Mouse (Mus musculus) granulocyte monocyte progenitor cell, adult 5-6 weeks (primary cell): ENCODE measurements at regions not wholly inside any gene's neighbourhood (a gene's known extent, or its start where the extent isn't known, plus 50 kb on each side); places are given as distances from the start of the nearest gene placed in this dataset.

ENCODE experiments used
- ATAC-seq: replicated peaks from 2 replicates; pipeline ENCODE4 v1.8.0; 2016; ENCODE audit warnings: mild to moderate bottlenecking, moderate TSS enrichment, inconsistent platforms; ENCODE audit not compliant: poor library complexity, severe bottlenecking

GRCm38 (mm10) chr2:172690931-172691651 is 141.7 kb downstream of the Tfap2c start:
- ATAC-seq = no peak

DNA sequence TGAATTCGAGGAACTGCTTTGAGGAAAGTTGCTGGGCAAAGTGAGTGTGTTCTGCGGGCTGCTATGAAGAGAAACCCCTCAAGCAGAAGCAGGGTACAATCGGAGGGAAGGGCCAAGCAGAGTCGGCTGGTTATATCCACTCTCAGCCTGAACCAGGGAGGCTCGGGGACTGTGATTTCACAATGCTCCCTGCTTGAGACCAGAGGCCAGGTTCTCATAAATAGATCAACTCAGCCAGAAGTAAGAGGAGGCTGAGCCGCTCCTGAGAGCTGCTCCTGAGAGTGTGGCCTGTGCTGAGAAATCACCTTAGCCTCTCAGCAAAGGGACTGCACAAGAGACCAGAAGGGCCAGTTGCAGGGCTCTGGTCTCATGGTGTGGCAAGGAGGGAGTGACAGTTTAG is 149.6 kb downstream of the Tfap2c start:
- no peak for ATAC-seq

- no peak for ATAC-seq
These were observed 150.3 kb downstream of the Tfap2c start for GRCm38 (mm10) chr2:172699654-172700053.

DNA sequence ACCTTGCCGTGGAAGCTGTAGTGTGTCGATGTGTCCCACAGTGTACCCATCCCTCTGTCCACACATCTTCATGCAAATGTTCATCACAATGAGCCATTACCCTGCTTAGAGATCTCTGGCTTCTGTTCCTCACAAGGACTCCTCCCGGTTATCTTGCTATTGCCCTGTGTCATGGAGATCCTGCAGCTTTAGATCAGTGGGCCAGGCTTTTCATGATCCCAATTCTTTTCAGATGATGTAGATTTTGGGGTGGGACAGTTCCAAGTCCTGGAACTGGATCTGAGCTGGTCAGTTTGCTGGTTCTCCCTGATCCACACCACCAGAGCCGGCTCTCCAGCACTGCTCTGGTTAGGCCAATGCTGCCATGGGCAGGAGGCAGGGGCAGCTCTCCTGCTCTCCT is 161.2 kb downstream of the Tfap2c start:
- ATAC-seq = no peak

DNA sequence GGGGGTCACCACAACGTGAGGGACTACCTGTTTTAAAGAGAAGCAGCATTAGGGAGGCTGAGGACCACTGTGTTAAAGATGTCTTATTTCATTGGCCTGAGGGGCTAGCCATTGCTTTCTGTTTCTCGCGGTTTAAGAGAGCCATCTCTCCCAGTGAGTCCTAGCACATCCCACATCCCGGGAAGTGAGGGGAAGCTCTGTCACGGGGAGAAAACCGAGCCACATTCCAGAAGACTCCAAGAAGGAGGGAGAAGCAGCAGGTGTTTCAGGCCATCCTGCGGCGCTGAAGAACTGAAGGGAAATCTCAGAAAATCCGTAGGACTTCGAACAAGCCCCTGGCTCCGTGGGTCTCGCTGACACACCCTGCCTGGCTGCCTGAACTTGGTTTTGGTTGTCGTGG is 177.3 kb downstream of the Tfap2c start:
- no peak for ATAC-seq

DNA sequence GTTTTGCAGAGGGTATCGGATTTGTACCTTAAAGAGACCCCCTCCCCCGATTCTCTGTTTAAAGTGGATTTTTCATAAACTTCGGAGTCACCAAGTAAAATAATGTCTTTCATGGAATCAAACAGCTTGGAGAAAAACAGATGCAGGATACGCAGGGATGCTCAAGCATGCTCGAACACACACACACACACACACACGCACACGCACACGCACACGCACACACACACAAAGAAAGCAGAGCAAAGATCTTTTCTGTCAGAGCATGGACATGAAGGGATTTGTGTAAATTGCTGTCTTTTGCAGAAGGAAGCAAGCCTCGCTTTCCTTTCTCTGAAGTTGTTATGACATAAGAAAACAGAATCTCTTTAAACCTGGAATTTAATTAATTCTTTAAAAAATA is 178.2 kb downstream of the Tfap2c start:
- no peak for ATAC-seq

GRCm38 (mm10) chr2:172728240-172728821 is 178.9 kb downstream of the Tfap2c start:
- peak; percentile 76 for ATAC-seq

GRCm38 (mm10) chr2:172729151-172729550 is 179.8 kb downstream of the Tfap2c start:
- ATAC-seq = no peak

GRCm38 (mm10) chr2:172729741-172730140 is 180.3 kb downstream of the Tfap2c start:
- no peak for ATAC-seq

- no peak for ATAC-seq
These were observed 182.0 kb downstream of the Tfap2c start for GRCm38 (mm10) chr2:172731408-172731807.

GRCm38 (mm10) chr2:172732453-172733210 is 183.2 kb downstream of the Tfap2c start:
- ATAC-seq = no peak

GRCm38 (mm10) chr2:172733403-172733995 is 184.1 kb downstream of the Tfap2c start:
- no peak for ATAC-seq

DNA sequence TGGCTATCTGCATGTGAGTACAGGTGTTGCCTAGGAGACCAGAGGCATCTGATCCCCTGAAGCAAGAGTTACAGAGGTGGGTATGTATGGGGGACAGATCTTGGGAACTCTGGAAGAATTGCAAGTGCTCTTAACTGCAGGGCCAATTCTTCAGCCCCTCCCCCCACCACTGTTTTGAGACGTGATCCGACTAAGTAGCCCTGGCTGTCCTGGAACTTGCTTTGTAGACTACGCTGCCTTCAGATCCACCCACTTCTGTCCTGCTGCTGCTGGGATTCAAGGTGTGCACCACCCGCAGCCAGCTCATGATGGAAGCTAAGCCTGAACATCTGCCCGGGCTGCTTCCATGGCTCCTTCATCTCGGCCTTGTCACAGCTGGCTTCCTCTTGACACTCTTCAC is 186.2 kb downstream of the Tfap2c start:
- ATAC-seq = no peak

GRCm38 (mm10) chr2:172739041-172739491 is 189.7 kb downstream of the Tfap2c start:
- peak; percentile 38 for ATAC-seq

DNA sequence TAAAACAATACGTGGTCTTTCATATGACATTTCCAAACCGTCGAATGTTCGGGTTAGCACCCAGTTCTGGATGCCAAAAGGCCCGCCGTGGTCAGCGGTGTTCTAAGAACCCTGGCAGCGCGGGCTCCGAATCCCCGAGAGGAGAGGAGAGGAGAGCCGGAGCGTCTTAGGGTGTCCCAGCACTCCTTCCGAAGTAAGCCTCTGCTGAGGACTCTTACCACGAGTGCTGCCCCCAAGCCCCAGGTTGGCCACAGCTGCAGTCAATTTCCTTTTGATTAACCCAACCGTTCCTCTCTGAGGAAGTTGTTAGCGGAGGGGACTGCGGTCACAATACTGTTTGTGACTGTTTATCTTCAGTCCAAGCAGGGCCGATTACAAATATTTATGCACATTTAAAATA is 190.1 kb downstream of the Tfap2c start:
- peak; percentile 78 for ATAC-seq

DNA sequence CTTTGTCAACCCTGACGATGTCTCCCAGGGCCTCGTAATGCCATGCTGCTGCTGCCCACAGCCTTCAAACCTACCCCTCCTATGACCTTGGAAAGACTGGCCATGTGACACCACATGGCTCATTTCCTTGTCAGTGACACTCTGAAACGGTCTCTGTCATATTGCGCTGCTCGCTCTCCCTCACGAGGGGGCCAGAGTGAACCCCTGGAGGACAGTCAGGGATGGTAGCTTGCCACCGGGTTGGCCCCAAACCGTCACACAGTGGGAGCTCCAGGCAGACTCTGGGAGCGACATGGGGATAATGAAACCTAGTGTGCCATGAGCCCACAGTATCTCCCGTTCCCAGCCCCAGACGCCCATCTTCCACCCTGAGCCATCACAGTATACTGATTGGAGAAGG is 188.8 kb downstream of the Bmp7 start:
- ATAC-seq = no peak

DNA sequence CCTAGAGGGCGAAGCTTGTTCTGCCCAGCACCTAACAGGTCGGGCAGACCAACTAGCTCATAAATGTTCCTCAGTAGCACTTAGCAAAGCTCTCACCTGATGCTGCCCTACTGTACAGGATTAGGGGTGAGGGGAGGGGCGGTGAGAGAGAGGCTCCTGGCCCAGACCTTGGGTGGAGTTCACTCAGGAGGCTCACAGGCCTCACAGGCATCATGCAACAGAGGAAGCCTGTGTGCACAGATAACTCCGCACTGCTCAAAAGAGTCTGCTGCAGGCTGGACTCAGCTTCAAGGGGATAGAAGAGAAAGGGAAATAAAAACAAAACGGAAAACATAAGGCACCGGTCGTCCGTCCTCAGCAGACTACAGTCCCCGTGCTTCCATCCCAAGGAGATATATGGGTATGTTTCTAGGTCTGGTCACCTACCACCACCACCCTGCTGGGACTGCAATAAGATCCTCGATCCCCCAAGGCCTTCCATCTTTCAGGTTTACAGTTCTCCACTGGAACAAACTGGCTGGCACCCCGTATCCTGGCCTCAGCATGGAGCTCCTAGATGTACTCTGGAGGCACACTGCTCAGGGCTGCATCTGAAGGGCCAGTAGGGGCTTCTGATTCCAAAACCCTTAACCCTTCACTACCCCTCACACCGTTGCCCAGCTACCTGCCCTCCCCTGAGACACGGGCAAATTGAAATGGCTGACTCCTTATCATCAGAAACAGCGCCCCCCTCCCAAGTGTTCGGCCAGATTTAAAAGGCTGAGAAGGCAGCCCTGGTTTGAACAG is 184.2 kb downstream of the Bmp7 start:
- ATAC-seq = no peak

- ATAC-seq = no peak
These were observed 183.7 kb downstream of the Bmp7 start for GRCm38 (mm10) chr2:172756472-172756860.

- ATAC-seq = peak; percentile 46
These were observed 181.6 kb downstream of the Bmp7 start for GRCm38 (mm10) chr2:172758497-172758896.

GRCm38 (mm10) chr2:172765260-172765659 is 174.9 kb downstream of the Bmp7 start:
- ATAC-seq = no peak
